Mouse (Mus musculus) lung, postnatal 0 days (tissue): ENCODE results near the gene Invs. TPM values are rescaled to one million over a fixed set of nuclear protein-coding genes. Genes with fewer than 3 reads are reported as not detected.

Experiments
- ATAC-seq: fragments of 200-750 bp; cut with Nextera tagmentation; 2 replicates; pipeline ENCODE4 v1.8.0; 2017; ENCODE audit warnings: moderate library complexity
- DNase-seq: peaks from one replicate; pipeline ENCODE4 v3.0.0-alpha.2; 2016; ENCODE audit warnings: low spot score
- H3K27ac ChIP-seq: fragments of 300-500 bp; sonication (generic); 2 replicates; pipeline ENCODE4 v1.5.1; 2014; ENCODE audit warnings: antibody characterized with exemption, mild to moderate bottlenecking, low read length, mixed read lengths
- H3K27me3 ChIP-seq: fragments of 300-500 bp; sonication (generic); replicated peaks from 2 replicates; pipeline ENCODE4 v1.6.1; 2014; ENCODE audit warnings: low read length, mixed read lengths; ENCODE audit not compliant: insufficient read depth
- H3K36me3 ChIP-seq: fragments of 300-500 bp; sonication (generic); 2 replicates; pipeline ENCODE4 v1.6.1; 2014; ENCODE audit warnings: low read length, mixed read lengths; ENCODE audit not compliant: insufficient read depth
- H3K4me1 ChIP-seq: fragments of 300-500 bp; sonication (generic); 2 replicates; pipeline ENCODE4 v1.6.1; 2014; ENCODE audit warnings: antibody characterized with exemption, low read depth, low read length, mixed read lengths; ENCODE audit not compliant: insufficient read depth
- H3K4me2 ChIP-seq: fragments of 300-500 bp; sonication (generic); replicated peaks from 2 replicates; pipeline ENCODE4 v1.6.1; 2014; ENCODE audit warnings: low read depth, mild to moderate bottlenecking, low read length, moderate library complexity, mixed read lengths
- H3K4me3 ChIP-seq: fragments of 300-500 bp; sonication (generic); 2 replicates; pipeline ENCODE4 v1.5.1; 2014; ENCODE audit warnings: low read depth, low read length
- H3K9ac ChIP-seq: fragments of 300-500 bp; sonication (generic); replicated peaks from 2 replicates; pipeline ENCODE4 v1.6.1; 2014; ENCODE audit warnings: low read depth, mild to moderate bottlenecking
- H3K9me3 ChIP-seq: fragments of 300-500 bp; sonication (generic); 2 replicates; pipeline ENCODE4 v1.6.1; 2016; ENCODE audit warnings: low read length, mixed read lengths
- CTCF ChIP-seq: IDR thresholded peaks from 2 replicates; pipeline ENCODE4 v1.5.1; 2016; ENCODE audit warnings: antibody characterized with exemption, mild to moderate bottlenecking
- EP300 ChIP-seq: IDR thresholded peaks from 2 replicates; pipeline ENCODE4 v1.6.1; 2016; ENCODE audit warnings: antibody characterized with exemption, mild to moderate bottlenecking, control low read depth
- WGBS: fragments of 180-500 bp; shearing (Covaris S2); extraction: QIAGEN DNeasy Blood & Tissue Kit; methylation state at CpG from one replicate; pipeline ENCODE4 v1.1.7; 2014; 5-methylcytosine and 5-hydroxymethylcytosine counted together
- polyA plus RNA-seq: library from polyadenylated mRNA; unstranded; fragments of >200 nt; fragmentation: Nextera tagmentation; extraction: Ambion mirVana; gene quantifications from 2 replicates; pipeline ENCODE4 v1.2.1, GENCODE M21; 2015

Gene Invs
- polyA plus RNA-seq, 1 experiment from 2014 or later, result 4.5 TPM

- H3K4me1 ChIP-seq, result no peaks in the 10 kb centered on the region
- no peak overlapping the region for H3K4me3 ChIP-seq
- no peak for TF ChIP-seq EP300
- TF ChIP-seq CTCF, result no peak
- H3K36me3 ChIP-seq, result no peaks in the 10 kb centered on the region
- ATAC-seq (no peak), DNase-seq (no peak)
- H3K27me3 ChIP-seq, result no peaks in the 10 kb centered on the region
- no peak overlapping the region for H3K9ac ChIP-seq
- 28% methylated on average over 7 of the region's 7 CpGs for WGBS
- no peak overlapping the region for H3K4me2 ChIP-seq
- no peak overlapping the region for H3K27ac ChIP-seq
- no peaks in the 10 kb centered on the region for H3K9me3 ChIP-seq
These were observed 55.6 kb downstream of the Invs start for GRCm38 (mm10) chr4:48334927-48335763.

DNA sequence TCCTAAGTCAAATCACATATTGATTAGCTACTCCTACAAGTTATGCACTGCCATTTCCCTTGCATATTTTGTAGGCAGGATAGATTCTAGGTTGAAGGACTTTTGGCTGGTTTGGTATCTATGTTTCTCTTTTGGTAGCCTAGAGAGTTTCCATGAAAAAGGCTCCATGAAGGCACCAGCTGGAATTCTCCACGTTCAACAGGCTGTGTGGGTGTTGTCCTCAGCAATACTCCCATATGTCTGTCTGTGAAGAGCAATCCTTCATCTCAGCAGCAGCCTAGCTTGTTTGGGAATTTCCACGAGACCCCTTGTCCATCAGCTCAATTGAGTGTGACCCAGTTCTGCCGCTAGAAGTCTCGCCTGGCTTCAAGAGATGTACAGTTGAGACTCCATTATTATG, 63.1 kb downstream of the Invs start:
- Histone ChIP-seq H3K9ac (no peak overlapping the region), H3K27ac (no peak overlapping the region), H3K27me3 (no peaks in the 10 kb centered on the region), H3K4me2 (no peak overlapping the region), H3K36me3 (no peaks in the 10 kb centered on the region), H3K4me3 (no peak overlapping the region), H3K9me3 (no peaks in the 10 kb centered on the region), H3K4me1 (no peaks in the 10 kb centered on the region)
- ATAC-seq (no peak), DNase-seq (no peak)
- no peak for TF ChIP-seq EP300
- TF ChIP-seq CTCF, result no peak
- 76% methylated on average over 4 of the region's 4 CpGs for WGBS

DNA sequence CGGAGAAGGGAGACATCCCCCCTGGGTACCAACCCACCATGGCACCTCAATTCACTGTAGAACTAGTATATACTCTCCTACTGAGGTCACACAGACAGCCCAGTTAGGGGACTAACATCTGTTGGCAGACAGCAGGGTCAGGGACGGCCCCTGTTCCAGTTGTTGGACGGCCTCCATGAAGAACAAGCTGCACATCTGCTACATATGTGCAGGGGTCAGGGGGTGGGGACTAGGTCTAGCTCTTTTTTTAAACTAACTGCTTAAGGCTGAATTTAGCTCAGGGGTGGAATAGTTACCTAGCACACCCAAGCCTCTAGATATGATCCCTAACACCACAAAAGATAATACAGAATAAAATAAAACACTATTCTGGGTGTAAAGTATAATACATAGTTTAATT, 82.8 kb downstream of the Invs start:
- 73% methylated on average over 3 of the region's 3 CpGs for WGBS
- ATAC-seq (no peak), DNase-seq (no peak)
- Histone ChIP-seq H3K9me3 (no peaks in the 10 kb centered on the region), H3K36me3 (no peaks in the 10 kb centered on the region), H3K4me1 (no peaks in the 10 kb centered on the region), H3K27ac (no peak overlapping the region), H3K27me3 (no peaks in the 10 kb centered on the region), H3K4me3 (no peak overlapping the region), H3K9ac (no peak overlapping the region), H3K4me2 (no peak overlapping the region)
- TF ChIP-seq CTCF (no peak), EP300 (no peak)

DNA sequence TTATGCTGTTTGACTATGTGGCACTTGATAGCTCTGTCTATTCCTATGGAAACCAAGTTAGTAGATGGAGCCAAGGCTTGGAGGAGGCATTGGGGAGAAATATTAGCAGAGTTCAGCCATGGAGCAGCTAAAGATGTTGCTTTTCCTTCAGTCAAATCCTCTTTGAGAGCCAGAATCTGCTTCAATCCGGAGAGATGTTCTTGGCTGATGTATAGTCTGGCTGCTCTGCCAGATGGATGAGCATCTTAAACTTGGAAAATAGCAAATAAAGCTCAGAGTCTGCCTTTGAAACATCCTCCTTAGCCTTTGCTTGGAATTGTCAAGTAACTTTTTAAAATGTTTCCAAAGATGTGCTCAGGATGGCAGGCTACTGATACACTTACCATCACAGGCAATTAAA, 91.5 kb downstream of the Invs start:
- Histone ChIP-seq H3K4me2 (no peak overlapping the region), H3K27me3 (no peaks in the 10 kb centered on the region), H3K27ac (no peak overlapping the region), H3K4me1 (no peaks in the 10 kb centered on the region), H3K9ac (no peak overlapping the region), H3K4me3 (no peak overlapping the region), H3K9me3 (no peaks in the 10 kb centered on the region), H3K36me3 (no peaks in the 10 kb centered on the region)
- no peak for DNase-seq
- 68% methylated on average over 1 of the region's 1 CpGs for WGBS
- ATAC-seq, result no peak
- TF ChIP-seq CTCF (no peak), EP300 (no peak)

DNA sequence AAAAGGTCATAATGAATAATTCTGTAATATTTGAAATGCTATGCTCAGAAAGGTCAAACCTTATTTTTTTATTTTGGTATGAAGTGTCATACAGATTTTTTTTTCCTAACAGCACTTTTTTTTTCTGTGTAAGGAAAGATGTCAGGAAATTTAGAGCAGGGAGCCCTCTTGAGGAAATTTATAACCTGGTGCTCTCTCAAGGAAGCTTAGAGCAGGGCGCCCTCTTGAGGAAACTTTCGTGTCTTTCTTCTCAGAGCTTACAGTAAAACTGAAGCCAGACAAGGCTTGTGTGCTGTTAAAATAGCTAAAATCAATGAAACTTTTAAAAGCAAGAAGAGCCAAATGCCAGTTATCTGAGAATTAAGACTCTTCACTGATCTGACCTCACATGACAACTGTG, 101.4 kb downstream of the Invs start:
- no peak overlapping the region for H3K4me2 ChIP-seq
- WGBS, result 0% methylated on average over 2 of the region's 2 CpGs
- no peak overlapping the region for H3K9ac ChIP-seq
- H3K9me3 ChIP-seq, result no peaks in the 10 kb centered on the region
- no peaks in the 10 kb centered on the region for H3K4me1 ChIP-seq
- H3K27me3 ChIP-seq, result no peaks in the 10 kb centered on the region
- no peaks in the 10 kb centered on the region for H3K36me3 ChIP-seq
- ATAC-seq (no peak; the same call in 1 of the 2 replicates), DNase-seq (peak; percentile 88)
- no peak overlapping the region for H3K4me3 ChIP-seq
- no peak overlapping the region for H3K27ac ChIP-seq
- TF ChIP-seq CTCF (peak; percentile 80), EP300 (no peak)

DNA sequence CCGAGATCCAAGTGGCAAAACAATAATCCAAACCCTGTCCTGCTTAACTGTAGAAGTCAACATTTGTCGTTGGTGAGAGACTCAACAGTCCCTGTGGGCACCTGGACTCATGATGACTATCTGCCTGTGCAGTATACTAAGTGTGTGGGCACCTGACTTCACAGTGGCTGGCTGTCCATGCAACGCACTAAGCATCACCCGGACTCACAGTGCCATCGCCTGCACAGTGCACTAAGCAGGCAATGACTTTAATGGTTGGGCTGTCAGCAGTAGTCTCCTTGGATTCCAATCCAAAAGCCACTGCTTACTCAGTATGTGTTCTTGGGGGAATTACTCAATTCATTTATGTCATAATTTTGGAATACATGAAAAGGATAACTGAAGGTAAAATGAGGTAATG, 102.9 kb downstream of the Invs start:
- Histone ChIP-seq H3K4me3 (no peak overlapping the region), H3K27me3 (no peaks in the 10 kb centered on the region), H3K4me2 (no peak overlapping the region), H3K9me3 (no peaks in the 10 kb centered on the region), H3K27ac (no peak overlapping the region), H3K4me1 (no peaks in the 10 kb centered on the region), H3K9ac (no peak overlapping the region), H3K36me3 (no peaks in the 10 kb centered on the region)
- TF ChIP-seq CTCF, result no peak
- TF ChIP-seq EP300, result no peak
- WGBS, result 78% methylated on average over 5 of the region's 5 CpGs
- DNase-seq (no peak), ATAC-seq (no peak)
